Mouse (Mus musculus) E14TG2a.4 (cell line): Measurements from ENCODE around the gene Fez2.

Source experiments
- CTCF ChIP-seq: conservative IDR thresholded peaks from 2 replicates; pipeline ENCODE4 v1.5.1; 2014; ENCODE audit warnings: low read length
- NANOG ChIP-seq: IDR thresholded peaks from 2 replicates; pipeline ENCODE4 v1.6.1; 2014; ENCODE audit warnings: borderline replicate concordance, low read length, mixed read lengths
- POU5F1 ChIP-seq: IDR thresholded peaks from 2 replicates; pipeline ENCODE4 v1.6.1; 2014; ENCODE audit warnings: low read length, borderline replicate concordance

DNA sequence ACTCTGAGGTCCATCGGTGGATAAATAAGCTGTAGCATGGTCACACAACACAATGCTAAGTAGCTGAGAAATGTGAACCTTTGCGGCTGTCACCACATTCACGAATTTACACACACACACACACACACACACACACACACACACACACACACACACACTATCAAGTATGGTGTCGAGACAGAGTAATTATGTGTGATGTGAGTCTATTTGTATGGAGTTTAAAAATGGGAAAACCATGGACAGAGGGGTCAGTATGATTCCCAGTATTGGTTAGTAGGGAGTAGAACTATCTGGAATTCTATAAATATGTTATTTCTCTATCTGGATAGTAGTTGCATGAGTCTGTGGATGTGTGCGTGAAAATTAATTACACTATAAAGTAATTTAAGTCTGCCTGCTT lies 35.6 kb upstream of the Fez2 start:
- TF ChIP-seq CTCF (no peak), NANOG (no peak), POU5F1 (no peak)
